Mouse (Mus musculus) forebrain, postnatal 0 days (tissue): ENCODE data around the gene Klrk1. TPM values are rescaled to one million over a fixed set of nuclear protein-coding genes. Genes with fewer than 3 reads are reported as not detected.

Source experiments
- ATAC-seq: fragments of 200-750 bp; cut with Nextera tagmentation; 2 replicates; pipeline ENCODE4 v1.8.0; 2017; ENCODE audit warnings: mild to moderate bottlenecking, moderate library complexity
- DNase-seq: peaks from one replicate; pipeline ENCODE4 v3.0.0-alpha.2; 2015
- H3K27ac ChIP-seq: fragments of 300-500 bp; sonication (generic); 2 replicates; pipeline ENCODE4 v1.5.1; 2014; ENCODE audit warnings: low read depth, mild to moderate bottlenecking, antibody characterized with exemption, low read length, moderate library complexity, mixed read lengths
- H3K27me3 ChIP-seq: fragments of 300-500 bp; sonication (generic); 2 replicates; pipeline ENCODE4 v1.6.1; 2014; ENCODE audit warnings: mild to moderate bottlenecking, low read length, mixed read lengths; ENCODE audit not compliant: insufficient read depth
- H3K36me3 ChIP-seq: fragments of 300-500 bp; sonication (generic); 2 replicates; pipeline ENCODE4 v1.6.1; 2014; ENCODE audit warnings: mild to moderate bottlenecking, moderate library complexity; ENCODE audit not compliant: insufficient read depth
- H3K4me1 ChIP-seq: fragments of 300-500 bp; sonication (generic); 2 replicates; pipeline ENCODE4 v1.6.1; 2014; ENCODE audit warnings: antibody characterized with exemption; ENCODE audit not compliant: insufficient read depth
- H3K4me2 ChIP-seq: fragments of 300-500 bp; sonication (generic); 2 replicates; pipeline ENCODE4 v1.6.1; 2014; ENCODE audit warnings: low read depth, mild to moderate bottlenecking, moderate library complexity
- H3K4me3 ChIP-seq: fragments of 300-500 bp; sonication (generic); 2 replicates; pipeline ENCODE4 v1.5.1; 2014; ENCODE audit warnings: low read depth, low read length, mixed read lengths
- H3K9ac ChIP-seq: fragments of 300-500 bp; sonication (generic); 2 replicates; pipeline ENCODE4 v1.6.1; 2014; ENCODE audit warnings: mild to moderate bottlenecking
- H3K9me3 ChIP-seq: fragments of 300-500 bp; sonication (generic); 2 replicates; pipeline ENCODE4 v1.6.1; 2016; ENCODE audit warnings: low read length
- CTCF ChIP-seq: sonication (generic); IDR thresholded peaks from 2 replicates; pipeline ENCODE4 v1.5.1; 2016; ENCODE audit warnings: antibody characterized with exemption, control low read depth, low read depth
- WGBS: fragments of 180-500 bp; shearing (Covaris S2); extraction: QIAGEN DNeasy Blood & Tissue Kit; methylation state at CpG from one replicate; pipeline ENCODE4 v1.1.7; 2014; 5-methylcytosine and 5-hydroxymethylcytosine counted together
- polyA plus RNA-seq: library from polyadenylated mRNA; unstranded; fragments of >200 nt; fragmentation: Nextera tagmentation; extraction: Ambion mirVana; gene quantifications from 2 replicates; pipeline ENCODE4 v1.2.1, GENCODE M21; 2015
- total RNA-seq: library from RNA; depleted of rRNA; stranded (reverse); fragments of >200 nt; gene quantifications from 2 replicates; pipeline ENCODE4 v1.2.3, GENCODE M21; 2014; rRNA removed

Gene Klrk1
- total and polyA plus RNA-seq, 2 experiments from 2014 or later = not detected

DNA sequence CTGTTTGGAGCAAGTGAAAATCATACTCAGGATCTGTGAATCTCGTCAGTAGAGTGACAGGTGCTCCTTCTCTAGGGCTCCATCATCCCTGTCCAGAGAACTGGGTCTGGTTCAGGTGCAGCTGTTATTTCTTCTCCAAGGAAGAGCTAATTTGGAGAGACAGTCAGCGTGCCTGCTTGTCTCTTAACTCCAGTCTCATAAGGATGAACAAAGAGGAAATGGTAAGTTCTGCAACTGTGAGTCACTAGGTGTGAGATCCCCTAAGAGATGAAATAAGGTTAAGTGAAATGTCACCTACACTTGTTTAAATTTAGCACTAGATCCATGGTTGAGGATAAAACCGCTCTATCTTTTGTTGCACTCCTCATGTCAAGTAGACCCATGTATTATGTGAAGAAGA is 40.6 kb downstream of the Klrk1 start:
- Histone ChIP-seq H3K36me3 (no peaks in the 10 kb centered on the region), H3K4me3 (no peak overlapping the region), H3K4me2 (no peak overlapping the region), H3K9me3 (no peaks in the 10 kb centered on the region), H3K27me3 (no peaks in the 10 kb centered on the region), H3K27ac (no peak overlapping the region), H3K4me1 (no peaks in the 10 kb centered on the region), H3K9ac (no peak overlapping the region)
- WGBS = 77% methylated on average over 3 of the region's 3 CpGs
- TF ChIP-seq CTCF = no peak
- DNase-seq (no peak), ATAC-seq (no peak)

DNA sequence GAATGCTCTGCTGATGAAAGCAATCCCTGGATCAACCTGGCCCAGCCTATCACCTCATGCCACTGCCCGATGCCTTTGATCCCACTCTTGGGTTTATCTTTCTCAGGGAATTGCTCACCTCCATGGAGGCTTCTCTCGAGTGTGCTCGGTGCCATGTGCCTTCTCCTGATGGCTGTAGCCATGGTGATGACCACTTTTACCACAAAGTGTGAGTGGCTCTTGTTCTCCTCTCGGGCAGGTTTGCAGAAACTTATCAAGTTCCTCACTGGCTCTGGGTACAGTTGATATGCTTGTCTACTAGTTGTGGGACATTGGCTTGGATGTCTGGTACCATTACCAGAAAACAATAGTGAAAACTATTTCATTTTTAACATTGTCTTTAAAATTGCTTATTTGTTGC is 41.8 kb downstream of the Klrk1 start:
- Histone ChIP-seq H3K4me3 (no peak overlapping the region), H3K9ac (no peak overlapping the region), H3K36me3 (no peaks in the 10 kb centered on the region), H3K27me3 (no peaks in the 10 kb centered on the region), H3K27ac (no peak overlapping the region), H3K4me2 (no peak overlapping the region), H3K9me3 (no peaks in the 10 kb centered on the region), H3K4me1 (no peaks in the 10 kb centered on the region)
- TF ChIP-seq CTCF = no peak
- WGBS = 82% methylated on average over 4 of the region's 4 CpGs
- ATAC-seq = no peak
- no peak for DNase-seq

DNA sequence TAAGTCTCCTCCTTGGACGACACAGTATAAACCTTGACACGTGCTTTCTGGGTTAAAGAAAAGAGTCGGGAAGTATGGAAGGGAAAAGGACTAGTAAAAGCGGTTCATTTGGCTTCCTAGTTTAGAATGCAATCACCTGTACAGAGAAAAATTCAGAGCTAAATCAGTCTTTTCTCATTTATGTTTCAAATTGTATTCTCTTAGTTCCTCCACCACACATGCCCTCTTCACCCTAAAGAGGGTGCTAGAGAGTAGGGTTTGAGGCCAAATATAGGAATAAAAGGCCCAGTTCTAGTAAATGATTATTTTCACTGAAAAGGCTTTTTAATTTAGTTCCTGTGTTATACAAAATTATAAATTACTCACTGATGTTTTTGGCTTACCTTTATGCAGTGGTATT is 42.4 kb downstream of the Klrk1 start:
- DNase-seq = no peak
- 63% methylated on average over 4 of the region's 4 CpGs for WGBS
- peak; percentile 33 for TF ChIP-seq CTCF

DNA sequence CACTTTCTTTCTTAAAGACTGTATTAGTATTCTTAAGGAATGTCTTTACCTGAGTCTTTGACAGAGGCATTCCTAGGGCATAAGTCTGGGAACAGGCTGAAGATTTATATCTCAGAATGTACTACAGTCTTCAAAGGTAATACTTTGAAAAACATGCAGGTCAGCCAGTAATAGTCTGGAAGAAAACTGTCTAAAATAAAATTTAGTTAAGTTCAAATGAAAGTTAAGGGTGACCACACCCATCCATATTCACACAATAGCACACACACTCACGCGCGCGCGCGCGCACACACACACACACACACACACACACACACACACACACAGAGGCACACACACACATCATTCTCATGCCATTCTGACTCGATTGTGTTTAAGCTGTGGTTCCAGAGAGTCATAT is 46.1 kb downstream of the Klrk1 start, which contains the start of gene Klre1:
Gene Klre1 (plus strand): TSS at position 301 of the 400 bp plus-strand sequence.
- H3K4me3 ChIP-seq = no peak within 1 kb of the TSS
- no peaks in the 10 kb centered on the region for H3K27me3 ChIP-seq
- H3K36me3 ChIP-seq = no peaks in the 10 kb centered on the region
- no peaks in the 10 kb centered on the region for H3K9me3 ChIP-seq
- no peak for TF ChIP-seq CTCF
- H3K4me1 ChIP-seq = no peaks in the 10 kb centered on the region
- no peak within 1 kb of the TSS for H3K4me2 ChIP-seq
- WGBS = 96% methylated on average over 8 of the region's 8 CpGs
- no peak within 1 kb of the TSS for H3K9ac ChIP-seq
- ATAC-seq = no peak
- no peak within 1 kb of the TSS for H3K27ac ChIP-seq
- DNase-seq = no peak

More for the DNA sequence above, 42.4 kb downstream of the Klrk1 start:
- H3K27ac ChIP-seq = no peak overlapping the region
- no peak for ATAC-seq
- H3K36me3 ChIP-seq = no peaks in the 10 kb centered on the region
- no peak overlapping the region for H3K4me3 ChIP-seq
- H3K9ac ChIP-seq = no peak overlapping the region
- no peak overlapping the region for H3K4me2 ChIP-seq
- H3K27me3 ChIP-seq = no peaks in the 10 kb centered on the region
- H3K4me1 ChIP-seq = no peaks in the 10 kb centered on the region
- H3K9me3 ChIP-seq = no peaks in the 10 kb centered on the region

DNA sequence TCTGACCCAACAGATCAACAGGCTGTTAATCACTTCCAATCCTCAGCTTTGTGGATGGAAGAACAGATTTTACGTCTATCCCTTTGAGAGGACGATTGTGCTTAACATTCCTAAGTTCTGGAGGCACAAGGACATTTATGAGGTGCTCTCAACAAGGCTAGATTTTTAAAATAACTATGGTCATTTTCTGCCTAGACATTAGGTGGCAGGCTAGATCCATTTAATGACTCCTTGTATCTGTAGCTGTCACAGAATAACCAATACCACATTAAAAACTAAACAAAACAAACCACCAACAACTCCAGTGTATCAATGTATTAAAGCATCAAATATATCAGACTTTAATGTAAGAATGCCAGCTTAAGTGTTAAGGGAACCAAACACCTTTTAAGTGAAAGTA is 48.3 kb downstream of the Klrk1 start:
- DNase-seq (no peak), ATAC-seq (no peak)
- no peak overlapping the region for H3K9ac ChIP-seq
- WGBS = 45% methylated on average over 2 of the region's 2 CpGs
- no peak overlapping the region for H3K27ac ChIP-seq
- no peaks in the 10 kb centered on the region for H3K9me3 ChIP-seq
- no peaks in the 10 kb centered on the region for H3K36me3 ChIP-seq
- H3K4me1 ChIP-seq = no peaks in the 10 kb centered on the region
- no peak overlapping the region for H3K4me2 ChIP-seq
- TF ChIP-seq CTCF = no peak; the same call in 1 of the 2 replicates
- H3K4me3 ChIP-seq = no peak overlapping the region
- H3K27me3 ChIP-seq = no peaks in the 10 kb centered on the region

DNA sequence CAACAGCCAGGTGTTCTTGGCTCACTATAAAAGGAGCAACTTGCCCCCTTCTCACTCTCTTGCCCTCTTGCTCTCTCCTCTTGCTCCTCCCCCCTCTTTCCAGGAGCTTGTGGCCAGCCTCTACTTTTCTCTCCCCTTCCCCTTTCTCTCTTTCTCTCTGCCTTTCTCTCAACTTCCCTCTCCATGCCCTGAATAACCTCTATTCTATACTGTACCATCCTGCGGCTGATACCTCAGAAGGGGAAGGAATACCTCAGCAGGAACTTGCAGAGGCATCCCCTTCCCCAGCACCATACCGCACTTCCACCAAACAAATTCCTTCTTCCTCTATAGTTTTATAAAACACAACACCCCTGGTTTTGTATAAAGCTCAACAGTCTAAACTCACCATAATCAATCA is 58.4 kb downstream of the Klrk1 start:
- WGBS = 82% methylated on average over 2 of the region's 2 CpGs
- Histone ChIP-seq H3K4me2 (no peak overlapping the region), H3K9ac (no peak overlapping the region), H3K9me3 (no peaks in the 10 kb centered on the region), H3K4me1 (no peaks in the 10 kb centered on the region), H3K36me3 (no peaks in the 10 kb centered on the region), H3K4me3 (no peak overlapping the region), H3K27ac (no peak overlapping the region), H3K27me3 (no peaks in the 10 kb centered on the region)
- DNase-seq (no peak), ATAC-seq (no peak)
- no peak for TF ChIP-seq CTCF

Other genes starting within 250 kb of the Klrk1 start
- not detected in 2 replicates for gene Clec12b, start 238.0 kb downstream of the Klrk1 start, total RNA-seq
- gene Clec12b, start 238.0 kb downstream of the Klrk1 start, polyA plus RNA-seq = 0.16 and 0.18 TPM in 2 replicates
- 2.0 TPM in 1 of 2 replicates, not detected in the other for gene Clec1b, start 226.6 kb downstream of the Klrk1 start, total RNA-seq
- 0.49 and 0.56 TPM in 2 replicates for gene Clec1b, start 226.6 kb downstream of the Klrk1 start, polyA plus RNA-seq
- gene Clec9a, start 215.0 kb downstream of the Klrk1 start, total RNA-seq = 0.10 TPM in 1 of 2 replicates, not detected in the other
- not detected in 2 replicates for gene Clec9a, start 215.0 kb downstream of the Klrk1 start, polyA plus RNA-seq
- gene Clec1a, start 171.9 kb downstream of the Klrk1 start, total RNA-seq = 1.1 and 1.4 TPM in 2 replicates
- 0.74 and 0.97 TPM in 2 replicates for gene Clec1a, start 171.9 kb downstream of the Klrk1 start, polyA plus RNA-seq
- 0.10 TPM in 1 of 2 replicates, not detected in the other for gene Olr1, start 116.7 kb downstream of the Klrk1 start, total RNA-seq
- gene Olr1, start 116.7 kb downstream of the Klrk1 start, polyA plus RNA-seq = not detected in 2 replicates
- not detected in 2 replicates for gene Tmem52b, start 111.3 kb downstream of the Klrk1 start, total RNA-seq
- not detected in 2 replicates for gene Tmem52b, start 111.3 kb downstream of the Klrk1 start, polyA plus RNA-seq
- 275 and 288 TPM in 2 replicates for gene Gabarapl1, start 90.7 kb downstream of the Klrk1 start, total RNA-seq
- 243 and 276 TPM in 2 replicates for gene Gabarapl1, start 90.7 kb downstream of the Klrk1 start, polyA plus RNA-seq
- not detected in 2 replicates for gene Klre1, start 46.0 kb downstream of the Klrk1 start, total RNA-seq
- gene Klre1, start 46.0 kb downstream of the Klrk1 start, polyA plus RNA-seq = 0.18 TPM in 1 of 2 replicates, not detected in the other
- gene Klrd1, start 32.1 kb downstream of the Klrk1 start, total RNA-seq = not detected in 2 replicates
- gene Klrd1, start 32.1 kb downstream of the Klrk1 start, polyA plus RNA-seq = not detected in 2 replicates
- gene Klrc3, start 19.5 kb upstream of the Klrk1 start, total RNA-seq = not detected in 2 replicates
- gene Klrc3, start 19.5 kb upstream of the Klrk1 start, polyA plus RNA-seq = not detected in 2 replicates
- not detected in 2 replicates for gene Klrc2, start 36.8 kb upstream of the Klrk1 start, total RNA-seq
- not detected in 2 replicates for gene Klrc2, start 36.8 kb upstream of the Klrk1 start, polyA plus RNA-seq
- gene Klrc1, start 55.1 kb upstream of the Klrk1 start, total RNA-seq = not detected in 2 replicates
- gene Klrc1, start 55.1 kb upstream of the Klrk1 start, polyA plus RNA-seq = 0.14 TPM in 1 of 2 replicates, not detected in the other
- gene Klri1, start 93.3 kb upstream of the Klrk1 start, total RNA-seq = not detected in 2 replicates
- gene Klri1, start 93.3 kb upstream of the Klrk1 start, polyA plus RNA-seq = not detected in 2 replicates
- 0.08 TPM in 1 of 2 replicates, not detected in the other for gene Klri2, start 116.6 kb upstream of the Klrk1 start, total RNA-seq
- gene Klri2, start 116.6 kb upstream of the Klrk1 start, polyA plus RNA-seq = 0.10 TPM in 1 of 2 replicates, not detected in the other
- gene Gm156, start 160.4 kb upstream of the Klrk1 start, total RNA-seq = not detected in 2 replicates
- not detected in 2 replicates for gene Gm156, start 160.4 kb upstream of the Klrk1 start, polyA plus RNA-seq
- not detected in 2 replicates for gene Gm17631, start 238.8 kb upstream of the Klrk1 start, total RNA-seq
- not detected in 2 replicates for gene Gm17631, start 238.8 kb upstream of the Klrk1 start, polyA plus RNA-seq